ENCODE assay signal across 11 mouse cellular contexts in the genomic region with DNA sequence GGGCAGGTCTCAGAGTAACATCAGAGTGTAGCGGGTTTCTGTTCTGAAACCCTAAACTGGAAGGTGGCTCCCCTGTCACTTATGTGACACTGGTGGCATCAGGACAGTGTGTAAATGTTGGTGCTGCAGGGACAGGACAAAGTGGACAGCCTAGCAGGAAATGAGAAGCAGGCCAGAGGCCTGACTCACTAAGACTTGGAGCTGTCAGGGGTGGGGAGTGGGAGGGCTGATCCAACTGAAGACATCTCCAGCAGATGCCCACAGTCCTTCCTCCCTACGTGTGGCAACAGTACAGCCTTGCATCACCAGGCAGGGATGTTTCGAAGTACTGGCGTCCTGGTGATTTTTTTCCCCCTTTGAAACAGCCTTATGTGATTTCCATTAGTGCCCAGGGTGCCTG. TPM values are rescaled to one million over a fixed set of nuclear protein-coding genes. Genes with fewer than 3 reads are reported as not detected.
A peak's percentile ranks its signal among the peaks of the same experiment; 100 is the strongest.
DNase-seq lines count a peak whose midpoint lies in the region; ATAC-seq and TF ChIP-seq lines count a peak whose summit lies in the region.
"Had no signal": no experiment of that assay in that cellular context is flagged by ENCODE, and none has a peak within 500 bp of the region (broad histone marks: within the 10 kb centered on the region; RNA-seq: fewer than 3 reads in every experiment).

No protein-coding gene starts in this region.

- no peak for ATAC-seq in heart, embryonic 12.5 days (ENCODE audit: insufficient number of reproducible peaks, low FRiP score)
- no peak for ATAC-seq in embryonic facial prominence, embryonic 15.5 days (ENCODE audit: insufficient number of reproducible peaks, low FRiP score, low TSS enrichment, low read depth)
- ATAC-seq in CD4-positive, CD25-positive, alpha-beta regulatory T cell, adult 4 months, result no peak
- ATAC-seq: forebrain, embryonic 13.5 days had no signal

- WGBS in heart, adult 2 months, result 63% methylated on average over 4 of the region's 4 CpGs
- WGBS in heart, embryonic 12.5 days, result 77% methylated on average over 4 of the region's 4 CpGs
- WGBS in embryonic facial prominence, embryonic 15.5 days, result 73% methylated on average over 4 of the region's 4 CpGs

- peak overlapping the region; percentile 36 for H3K27ac ChIP-seq in heart, adult 2 months
- no peak overlapping the region for H3K27ac ChIP-seq in heart, embryonic 12.5 days (ENCODE audit: poor library complexity, severe bottlenecking)
- peak overlapping the region; percentile 85 for H3K27ac ChIP-seq in embryonic facial prominence, embryonic 15.5 days (replicated peaks)
- H3K27ac ChIP-seq: forebrain, embryonic 13.5 days; hindbrain, postnatal 0 days had no signal

- no peak for TF ChIP-seq EP300 in heart, adult 2 months (IDR thresholded peaks at IDR 0.05; ENCODE audit: insufficient read depth, low read depth, low read length)

- H3K4me1 ChIP-seq in heart, adult 2 months (ENCODE audit: control insufficient read depth, insufficient read depth, low read length), result peaks cover 22% of the 10 kb centered on the region
- peaks cover 47% of the 10 kb centered on the region for H3K4me1 ChIP-seq in heart, embryonic 12.5 days (replicated peaks)
- H3K4me1 ChIP-seq in embryonic facial prominence, embryonic 15.5 days, result peaks cover 45% of the 10 kb centered on the region

- H3K79me3 ChIP-seq in C2C12 (ENCODE audit: low read depth), result peaks cover 10% of the 10 kb centered on the region

- H3K9me3 ChIP-seq in heart, embryonic 12.5 days (replicated peaks), result no peaks in the 10 kb centered on the region
- no peaks in the 10 kb centered on the region for H3K9me3 ChIP-seq in embryonic facial prominence, embryonic 15.5 days (replicated peaks)
- H3K9me3 ChIP-seq: forebrain, embryonic 13.5 days had no signal

- no peak overlapping the region for H3K9ac ChIP-seq in heart, adult 2 months (ENCODE audit: low read depth, low read length)
- no peak overlapping the region for H3K9ac ChIP-seq in heart, embryonic 12.5 days
- H3K9ac ChIP-seq in embryonic facial prominence, embryonic 15.5 days, result no peak overlapping the region
- H3K9ac ChIP-seq: forebrain, embryonic 13.5 days had no signal

- no peaks in the 10 kb centered on the region for H3K27me3 ChIP-seq in heart, adult 2 months (ENCODE audit: control insufficient read depth, insufficient read depth, low read length)
- no peaks in the 10 kb centered on the region; the same call in 1 of the 2 replicates for H3K27me3 ChIP-seq in heart, embryonic 12.5 days (replicated peaks)
- H3K27me3 ChIP-seq in C2C12 (ENCODE audit: control insufficient read depth, insufficient read depth, insufficient read length), result no peaks in the 10 kb centered on the region
- H3K27me3 ChIP-seq in embryonic facial prominence, embryonic 15.5 days, result peaks cover 6% of the 10 kb centered on the region

- H3ac ChIP-seq in C2C12 (ENCODE audit: control insufficient read depth, insufficient read length, low read depth), result peak overlapping the region; percentile 7

- peak in 1 of 2 experiments; percentile 43 for DNase-seq in heart, adult 2 months
- peak; percentile 28 for DNase-seq in lung, postnatal 10 days
- no peak for DNase-seq in thymus, postnatal 14 days
- DNase-seq in right cerebral cortex, postnatal 4 days, result no peak
- DNase-seq: midbrain, embryonic 14.5 days had no signal

- TF ChIP-seq POLR2A in heart, adult 2 months (IDR thresholded peaks at IDR 0.05; ENCODE audit: insufficient read depth, low read depth, low read length), result no peak

- no peaks in the 10 kb centered on the region for H3K36me3 ChIP-seq in heart, adult 2 months (ENCODE audit: control insufficient read depth, insufficient read depth, low read length)
- peaks cover 28% of the 10 kb centered on the region for H3K36me3 ChIP-seq in heart, embryonic 12.5 days
- H3K36me3 ChIP-seq in C2C12 (ENCODE audit: control insufficient read depth, insufficient read depth), result peaks cover 23% of the 10 kb centered on the region
- H3K36me3 ChIP-seq in embryonic facial prominence, embryonic 15.5 days, result peaks cover 13% of the 10 kb centered on the region

- intact Hi-C loops in heart, adult 2 months (cut with DNase I), result no loop called here

- H3K4me3 ChIP-seq in heart, adult 2 months, result no peak overlapping the region
- H3K4me3 ChIP-seq in heart, embryonic 12.5 days, result no peak overlapping the region
- no peak overlapping the region for H3K4me3 ChIP-seq in C2C12 (ENCODE audit: insufficient read depth, poor library complexity, severe bottlenecking)
- no peak overlapping the region for H3K4me3 ChIP-seq in embryonic facial prominence, embryonic 15.5 days (replicated peaks)
- H3K4me3 ChIP-seq: forebrain, embryonic 13.5 days had no signal

- TF ChIP-seq CTCF in heart, adult 2 months (IDR thresholded peaks at IDR 0.05), result no peak
- no peak for TF ChIP-seq CTCF in C2C12 (IDR thresholded peaks at IDR 0.05; ENCODE audit: control insufficient read depth, insufficient read depth, insufficient read length)

- H3K79me2 ChIP-seq in heart, adult 2 months (replicated peaks; ENCODE audit: control insufficient read depth, insufficient read depth, low read length), result no peaks in the 10 kb centered on the region
- H3K79me2 ChIP-seq in C2C12 (ENCODE audit: control insufficient read depth, insufficient read depth), result peaks cover 58% of the 10 kb centered on the region

- H3K4me2 ChIP-seq in heart, embryonic 12.5 days, result no peak overlapping the region
- 0 out of 2 replicates have a peak overlapping the region, but pooled peaks have one; percentile 40 for H3K4me2 ChIP-seq in embryonic facial prominence, embryonic 15.5 days (replicated peaks)
- H3K4me2 ChIP-seq: forebrain, embryonic 13.5 days had no signal

TF ChIP-seq in C2C12, 6 proteins besides CTCF, POLR2A, EP300 and RAD21:
- TF ChIP-seq MAX (IDR thresholded peaks at IDR 0.05), result no peak
- no peak for TF ChIP-seq USF1 (IDR thresholded peaks at IDR 0.05; ENCODE audit: low read depth)
- TF ChIP-seq MYOG (IDR thresholded peaks at IDR 0.05; ENCODE audit: control insufficient read depth, extremely low read depth, insufficient read length), result no peak
- no peak for TF ChIP-seq MYOD1 (IDR thresholded peaks at IDR 0.05; ENCODE audit: control insufficient read depth, insufficient read length, low read depth)
- no peak for TF ChIP-seq FOSL1 (IDR thresholded peaks at IDR 0.05; ENCODE audit: insufficient read depth, low read length, poor library complexity, severe bottlenecking)
- TF ChIP-seq CEBPB (IDR thresholded peaks at IDR 0.05; ENCODE audit: low read depth), result peak; percentile 82

RNA-seq across cellular contexts. Expression of a gene that starts 2.4 kb away (rescaled TPM):
- 10 to 100 TPM; 13.2 to 15.8 TPM for total RNA-seq in heart, adult 2 months (2021)
- polyA plus RNA-seq in heart, adult 2 months (2012; rRNA removed), result 27.5 and 34.5 TPM in 2 replicates
- polyA plus RNA-seq in heart, embryonic 12.5 days (2016; fragmentation: Nextera tagmentation; extraction: Ambion mirVana), result 10.2 and 10.6 TPM in 2 replicates
- 38.5 TPM for polyA plus RNA-seq in C2C12 (2012; fragmentation: generic; extraction: Trizol)
- 17.3 and 18.5 TPM in 2 replicates for polyA plus RNA-seq in embryonic facial prominence, embryonic 15.5 days (2015; fragmentation: Nextera tagmentation; extraction: Ambion mirVana)
- polyA plus RNA-seq in CD4-positive, CD25-positive, alpha-beta regulatory T cell, adult 4 months (2017; shearing (Covaris generic)), result 10 to 100 TPM; 17.2 to 34.7 TPM

RNA-seq across cellular contexts. Expression of a gene that starts 9.7 kb away (rescaled TPM):
- total RNA-seq in heart, adult 2 months (2021), result under 1 TPM; 0.41 to 0.57 TPM
- polyA plus RNA-seq in heart, adult 2 months (2012; rRNA removed), result 3.0 and 3.3 TPM in 2 replicates
- 1.00 and 1.1 TPM in 2 replicates for polyA plus RNA-seq in heart, embryonic 12.5 days (2016; fragmentation: Nextera tagmentation; extraction: Ambion mirVana)
- 2.1 TPM for polyA plus RNA-seq in C2C12 (2012; fragmentation: generic; extraction: Trizol)
- 4.0 and 4.6 TPM in 2 replicates for polyA plus RNA-seq in embryonic facial prominence, embryonic 15.5 days (2015; fragmentation: Nextera tagmentation; extraction: Ambion mirVana)
- not detected for polyA plus RNA-seq in CD4-positive, CD25-positive, alpha-beta regulatory T cell, adult 4 months (2017; shearing (Covaris generic))
- total RNA-seq: hindbrain, postnatal 0 days had no signal
- polyA plus RNA-seq: forebrain, embryonic 13.5 days had no signal

RNA-seq across cellular contexts. Expression of a gene that starts 40.5 kb away (rescaled TPM):
- total RNA-seq in heart, adult 2 months (2021), result 10 to 100 TPM; 10.3 to 12.4 TPM
- polyA plus RNA-seq in heart, adult 2 months (2012; rRNA removed), result 12.7 and 13.9 TPM in 2 replicates
- 52.2 and 58.2 TPM in 2 replicates for polyA plus RNA-seq in heart, embryonic 12.5 days (2016; fragmentation: Nextera tagmentation; extraction: Ambion mirVana)
- polyA plus RNA-seq in C2C12 (2012; fragmentation: generic; extraction: Trizol), result 114 TPM
- 96.9 and 105 TPM in 2 replicates for polyA plus RNA-seq in embryonic facial prominence, embryonic 15.5 days (2015; fragmentation: Nextera tagmentation; extraction: Ambion mirVana)
- 10 to 100 TPM; 40.9 to 59.2 TPM for polyA plus RNA-seq in CD4-positive, CD25-positive, alpha-beta regulatory T cell, adult 4 months (2017; shearing (Covaris generic))

RNA-seq across cellular contexts. Expression of a gene that starts 51.6 kb away (rescaled TPM):
- total RNA-seq in heart, adult 2 months (2021), result not detected
- 0.08 and 0.15 TPM in 2 replicates for polyA plus RNA-seq in heart, adult 2 months (2012; rRNA removed)
- 0.15 TPM in 2 replicates for polyA plus RNA-seq in heart, embryonic 12.5 days (2016; fragmentation: Nextera tagmentation; extraction: Ambion mirVana)
- polyA plus RNA-seq in C2C12 (2012; fragmentation: generic; extraction: Trizol), result not detected
- 0.24 and 0.32 TPM in 2 replicates for polyA plus RNA-seq in embryonic facial prominence, embryonic 15.5 days (2015; fragmentation: Nextera tagmentation; extraction: Ambion mirVana)
- not detected for polyA plus RNA-seq in CD4-positive, CD25-positive, alpha-beta regulatory T cell, adult 4 months (2017; shearing (Covaris generic))
